Mouse (Mus musculus): Measurements from ENCODE around the gene Plcb3. TPM values are rescaled to one million over a fixed set of nuclear protein-coding genes. Genes with fewer than 3 reads are reported as not detected.

The Plcb3 gene
- polyA plus RNA-seq, 1 experiment from 2014 or later: 7.6 TPM

DNA sequence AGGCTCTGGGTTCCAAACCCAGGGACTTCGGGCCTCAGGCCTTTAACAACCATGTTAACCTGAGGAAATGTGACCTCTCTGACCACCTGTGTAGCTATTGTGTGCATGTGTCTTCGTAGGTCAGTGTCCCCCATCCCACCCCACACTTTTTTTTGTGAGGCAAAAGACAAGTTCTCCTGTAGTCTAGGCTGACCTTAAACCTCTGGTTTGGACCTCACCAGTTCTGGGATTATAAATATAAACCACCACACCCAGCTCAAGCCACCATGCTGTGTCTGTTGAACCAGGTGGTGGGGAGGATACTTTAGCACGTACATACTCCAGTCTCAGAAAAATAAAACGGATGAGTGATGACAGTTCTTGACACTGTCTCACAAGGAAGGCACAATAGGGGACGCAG is 26.3 kb downstream of the Plcb3 start:
- 42% methylated on average over 5 of the region's 5 CpGs for WGBS
- H3K36me3 ChIP-seq (ENCODE audit: control insufficient read depth, insufficient read depth, low read length): no peaks in the 10 kb centered on the region
- ATAC-seq (ENCODE audit: low read depth): no peak

DNA sequence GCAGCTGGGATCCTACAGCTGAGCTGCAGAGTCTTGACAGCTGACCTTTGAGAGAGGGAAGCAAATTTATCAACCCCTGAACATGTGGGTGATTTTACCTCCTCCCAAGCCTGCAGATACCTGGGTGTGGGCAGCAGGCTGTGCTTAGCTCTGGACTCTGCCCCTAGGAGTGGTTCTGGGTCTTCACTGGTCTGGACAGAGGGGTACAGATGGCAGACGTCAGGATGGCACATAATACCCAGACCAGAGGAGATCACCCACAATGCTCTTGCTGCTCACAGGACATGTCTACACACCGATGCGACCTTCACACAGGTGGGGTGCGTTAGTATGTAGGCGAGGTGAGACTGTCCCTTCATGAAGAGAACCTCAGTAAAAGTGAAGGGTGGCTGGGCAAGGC is 26.7 kb downstream of the Plcb3 start:
- no peak overlapping the region for H3K27ac ChIP-seq (ENCODE audit: low read depth, low read length)

More for the DNA sequence above, 26.3 kb downstream of the Plcb3 start:
- peaks cover 10% of the 10 kb centered on the region; the same call in 1 of the 2 replicates for H3K4me1 ChIP-seq (ENCODE audit: control insufficient read depth, insufficient read depth, low read length)
- H3K27ac ChIP-seq (ENCODE audit: low read depth, low read length): peak overlapping the region; percentile 88; the same call in 1 of the 2 replicates
- H3K4me2 ChIP-seq (ENCODE audit: low read depth, low read length): peak overlapping the region; percentile 97
- H3K9ac ChIP-seq (replicated peaks; ENCODE audit: low read depth, low read length): peak overlapping the region; percentile 72
- peak overlapping the region; percentile 43 for H3K4me3 ChIP-seq (ENCODE audit: low read depth, low read length)
- no peaks in the 10 kb centered on the region for H3K9me3 ChIP-seq (ENCODE audit: control insufficient read depth, low read length)
- no peaks in the 10 kb centered on the region for H3K27me3 ChIP-seq (ENCODE audit: control insufficient read depth, insufficient read depth, low read length)

DNA sequence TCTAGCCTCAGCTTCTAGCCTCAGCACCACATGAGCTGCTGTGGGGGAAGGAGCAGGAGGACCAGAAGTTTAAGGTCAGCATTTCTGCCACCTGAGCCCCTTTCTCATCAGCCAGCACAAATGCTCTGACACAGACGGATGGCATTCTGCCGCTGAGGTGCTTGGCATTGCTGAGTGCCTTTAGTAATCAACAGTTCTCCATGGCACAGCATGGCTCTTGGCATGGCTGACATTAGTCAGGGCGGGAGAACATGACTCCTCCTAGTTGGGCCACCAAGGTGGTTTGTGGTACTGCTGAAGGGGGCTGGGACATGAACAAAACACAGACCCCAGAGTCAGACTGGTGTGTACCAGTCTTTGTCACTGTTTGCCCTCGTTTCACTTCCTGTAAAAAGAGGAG is 28.1 kb downstream of the Plcb3 start:
- ATAC-seq (ENCODE audit: low read depth): no peak
- no peak overlapping the region for H3K9ac ChIP-seq (replicated peaks; ENCODE audit: low read depth, low read length)
- H3K4me1 ChIP-seq (ENCODE audit: control insufficient read depth, insufficient read depth, low read length): peaks cover 10% of the 10 kb centered on the region; the same call in 1 of the 2 replicates
- H3K27me3 ChIP-seq (ENCODE audit: control insufficient read depth, insufficient read depth, low read length): no peaks in the 10 kb centered on the region
- H3K9me3 ChIP-seq (ENCODE audit: control insufficient read depth, low read length): no peaks in the 10 kb centered on the region
- H3K27ac ChIP-seq (ENCODE audit: low read depth, low read length): no peak overlapping the region
- H3K4me3 ChIP-seq (ENCODE audit: low read depth, low read length): no peak overlapping the region
- H3K4me2 ChIP-seq (ENCODE audit: low read depth, low read length): no peak overlapping the region
- H3K36me3 ChIP-seq (ENCODE audit: control insufficient read depth, insufficient read depth, low read length): no peaks in the 10 kb centered on the region
- 68% methylated on average over 4 of the region's 4 CpGs for WGBS

More for the DNA sequence above, 26.7 kb downstream of the Plcb3 start:
- peaks cover 10% of the 10 kb centered on the region; the same call in 1 of the 2 replicates for H3K4me1 ChIP-seq (ENCODE audit: control insufficient read depth, insufficient read depth, low read length)
- H3K27me3 ChIP-seq (ENCODE audit: control insufficient read depth, insufficient read depth, low read length): no peaks in the 10 kb centered on the region
- no peaks in the 10 kb centered on the region for H3K9me3 ChIP-seq (ENCODE audit: control insufficient read depth, low read length)
- no peak for ATAC-seq (ENCODE audit: low read depth)
- H3K36me3 ChIP-seq (ENCODE audit: control insufficient read depth, insufficient read depth, low read length): no peaks in the 10 kb centered on the region
- no peak overlapping the region for H3K9ac ChIP-seq (replicated peaks; ENCODE audit: low read depth, low read length)
- H3K4me3 ChIP-seq (ENCODE audit: low read depth, low read length): no peak overlapping the region
- no peak overlapping the region for H3K4me2 ChIP-seq (ENCODE audit: low read depth, low read length)
- WGBS: 95% methylated on average over 5 of the region's 5 CpGs

DNA sequence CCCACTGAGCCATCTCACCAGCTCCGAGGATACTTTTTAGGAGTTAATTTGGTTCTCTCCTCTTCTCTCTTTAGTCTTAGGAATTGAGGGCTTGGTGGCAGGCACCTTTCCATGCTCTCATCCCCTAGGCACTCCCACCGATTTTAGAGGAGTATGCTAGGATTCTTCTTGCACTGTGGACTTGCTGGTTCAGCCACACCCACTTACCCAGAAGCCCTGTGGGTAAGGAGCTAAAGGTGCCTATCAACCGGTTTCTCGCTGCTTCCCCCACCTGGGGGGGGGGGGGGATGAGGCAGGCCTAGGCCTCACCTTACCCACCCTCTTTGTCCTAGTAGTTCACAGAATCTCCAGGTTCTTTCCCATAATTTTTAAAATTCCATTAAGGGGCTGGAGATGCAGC is 28.5 kb downstream of the Plcb3 start:
- H3K4me3 ChIP-seq (ENCODE audit: low read depth, low read length): no peak overlapping the region
- H3K4me2 ChIP-seq (ENCODE audit: low read depth, low read length): no peak overlapping the region
- ATAC-seq (ENCODE audit: low read depth): no peak
- no peaks in the 10 kb centered on the region for H3K9me3 ChIP-seq (ENCODE audit: control insufficient read depth, low read length)
- no peaks in the 10 kb centered on the region for H3K27me3 ChIP-seq (ENCODE audit: control insufficient read depth, insufficient read depth, low read length)
- H3K4me1 ChIP-seq (ENCODE audit: control insufficient read depth, insufficient read depth, low read length): peaks cover 11% of the 10 kb centered on the region; the same call in 1 of the 2 replicates
- H3K9ac ChIP-seq (replicated peaks; ENCODE audit: low read depth, low read length): no peak overlapping the region
- no peaks in the 10 kb centered on the region for H3K36me3 ChIP-seq (ENCODE audit: control insufficient read depth, insufficient read depth, low read length)
- 55% methylated on average over 4 of the region's 4 CpGs for WGBS
- no peak overlapping the region for H3K27ac ChIP-seq (ENCODE audit: low read depth, low read length)

DNA sequence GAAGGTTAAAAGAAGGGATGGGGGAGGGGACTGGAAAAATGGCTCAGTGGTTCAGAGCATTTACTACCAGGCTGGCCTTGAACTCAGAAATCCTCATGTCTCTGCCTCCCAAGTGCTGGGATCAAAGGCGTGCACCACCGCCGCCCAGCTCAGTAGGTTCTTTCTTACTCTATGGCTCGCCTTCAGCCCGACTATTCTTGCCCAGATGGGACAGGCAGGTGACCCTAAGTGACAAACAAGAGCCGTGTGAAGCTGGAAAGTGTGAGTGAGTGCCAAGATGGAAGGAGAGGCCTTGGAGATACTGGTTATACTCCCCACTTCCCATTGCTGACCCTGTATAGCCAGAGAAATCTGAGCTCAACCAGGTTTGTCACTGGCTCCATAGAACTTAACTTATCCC is 32.6 kb downstream of the Plcb3 start:
- peaks cover 19% of the 10 kb centered on the region for H3K4me1 ChIP-seq (ENCODE audit: control insufficient read depth, insufficient read depth, low read length)
- H3K27ac ChIP-seq (ENCODE audit: low read depth, low read length): no peak overlapping the region
- WGBS: 93% methylated on average over 6 of the region's 6 CpGs
- H3K36me3 ChIP-seq (ENCODE audit: control insufficient read depth, insufficient read depth, low read length): no peaks in the 10 kb centered on the region
- no peak overlapping the region for H3K4me2 ChIP-seq (ENCODE audit: low read depth, low read length)
- H3K9me3 ChIP-seq (ENCODE audit: control insufficient read depth, low read length): no peaks in the 10 kb centered on the region
- no peak for ATAC-seq (ENCODE audit: low read depth)
- no peak overlapping the region for H3K4me3 ChIP-seq (ENCODE audit: low read depth, low read length)
- H3K9ac ChIP-seq (replicated peaks; ENCODE audit: low read depth, low read length): no peak overlapping the region
- no peaks in the 10 kb centered on the region for H3K27me3 ChIP-seq (ENCODE audit: control insufficient read depth, insufficient read depth, low read length)

DNA sequence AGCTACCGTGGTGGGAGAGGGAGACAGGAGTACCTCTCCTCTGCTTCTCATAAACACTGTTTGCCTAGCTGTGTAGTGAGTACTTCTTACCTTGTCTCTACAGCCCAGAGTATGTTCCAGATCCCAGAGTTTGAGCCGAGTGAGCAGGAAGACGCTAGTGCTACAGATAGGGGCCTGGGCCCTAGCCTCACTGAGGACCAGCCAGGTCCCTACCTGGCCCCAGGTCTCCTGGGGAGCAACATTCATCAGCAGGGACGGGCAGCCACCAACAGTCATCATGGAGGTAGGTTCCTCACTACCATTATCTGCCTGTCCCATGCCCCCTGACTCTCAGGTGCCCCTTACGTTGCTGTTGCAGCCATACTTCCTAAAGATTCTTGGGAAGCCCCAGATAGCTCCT is 33.5 kb downstream of the Plcb3 start:
- Histone ChIP-seq H3K27me3 (ENCODE audit: control insufficient read depth, insufficient read depth, low read length) (no peaks in the 10 kb centered on the region), H3K27ac (ENCODE audit: low read depth, low read length) (peak overlapping the region; percentile 94), H3K36me3 (ENCODE audit: control insufficient read depth, insufficient read depth, low read length) (no peaks in the 10 kb centered on the region), H3K9me3 (ENCODE audit: control insufficient read depth, low read length) (no peaks in the 10 kb centered on the region), H3K9ac (replicated peaks; ENCODE audit: low read depth, low read length) (peak overlapping the region; percentile 82), H3K4me1 (ENCODE audit: control insufficient read depth, insufficient read depth, low read length) (peaks cover 22% of the 10 kb centered on the region), H3K4me3 (ENCODE audit: low read depth, low read length) (peak overlapping the region; percentile 85), H3K4me2 (ENCODE audit: low read depth, low read length) (peak overlapping the region; percentile 100)
- WGBS: 23% methylated on average over 5 of the region's 5 CpGs
- 0 out of 2 replicates have a peak, but pooled peaks have one; percentile 1 for ATAC-seq (ENCODE audit: low read depth)

DNA sequence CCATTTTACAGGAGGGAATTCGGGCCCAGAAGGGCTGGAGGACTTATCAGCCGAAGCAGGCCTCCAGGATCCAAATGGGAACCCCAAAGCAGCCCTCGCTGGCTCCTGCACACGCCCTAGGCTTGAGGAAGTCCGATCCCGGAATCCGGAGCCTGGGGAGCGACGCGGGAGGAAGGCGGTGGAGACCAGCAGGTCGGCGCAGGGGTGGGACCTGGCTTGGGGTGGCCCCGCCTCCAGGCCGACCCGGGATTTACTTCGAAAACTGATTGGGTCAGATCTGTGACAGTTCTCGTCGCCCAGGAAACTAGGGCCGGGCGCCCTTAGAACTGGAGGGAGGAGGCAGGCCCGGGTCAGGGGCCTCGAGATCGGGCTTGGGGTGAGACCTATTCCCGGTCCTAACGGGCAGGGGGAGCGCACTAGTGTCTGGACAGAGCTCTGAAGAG is 34.0 kb downstream of the Plcb3 start, which contains the start of gene Gpr137:
Gene Gpr137, minus strand, starts transcription at position 232 of the 443 bp plus-strand sequence.
- peak within 1 kb of the TSS; percentile 94 for H3K27ac ChIP-seq (ENCODE audit: low read depth, low read length)
- peak within 1 kb of the TSS; percentile 82 for H3K9ac ChIP-seq (replicated peaks; ENCODE audit: low read depth, low read length)
- H3K9me3 ChIP-seq (ENCODE audit: control insufficient read depth, low read length): no peaks in the 10 kb centered on the region
- peak within 1 kb of the TSS; percentile 100 for H3K4me2 ChIP-seq (ENCODE audit: low read depth, low read length)
- H3K36me3 ChIP-seq (ENCODE audit: control insufficient read depth, insufficient read depth, low read length): no peaks in the 10 kb centered on the region
- H3K4me3 ChIP-seq (ENCODE audit: low read depth, low read length): peak within 1 kb of the TSS; percentile 85
- no peaks in the 10 kb centered on the region for H3K27me3 ChIP-seq (ENCODE audit: control insufficient read depth, insufficient read depth, low read length)
- ATAC-seq (ENCODE audit: low read depth): peak; percentile 83
- WGBS: under 1% methylated on average over 27 of the region's 27 CpGs
- H3K4me1 ChIP-seq (ENCODE audit: control insufficient read depth, insufficient read depth, low read length): peaks cover 22% of the 10 kb centered on the region

DNA sequence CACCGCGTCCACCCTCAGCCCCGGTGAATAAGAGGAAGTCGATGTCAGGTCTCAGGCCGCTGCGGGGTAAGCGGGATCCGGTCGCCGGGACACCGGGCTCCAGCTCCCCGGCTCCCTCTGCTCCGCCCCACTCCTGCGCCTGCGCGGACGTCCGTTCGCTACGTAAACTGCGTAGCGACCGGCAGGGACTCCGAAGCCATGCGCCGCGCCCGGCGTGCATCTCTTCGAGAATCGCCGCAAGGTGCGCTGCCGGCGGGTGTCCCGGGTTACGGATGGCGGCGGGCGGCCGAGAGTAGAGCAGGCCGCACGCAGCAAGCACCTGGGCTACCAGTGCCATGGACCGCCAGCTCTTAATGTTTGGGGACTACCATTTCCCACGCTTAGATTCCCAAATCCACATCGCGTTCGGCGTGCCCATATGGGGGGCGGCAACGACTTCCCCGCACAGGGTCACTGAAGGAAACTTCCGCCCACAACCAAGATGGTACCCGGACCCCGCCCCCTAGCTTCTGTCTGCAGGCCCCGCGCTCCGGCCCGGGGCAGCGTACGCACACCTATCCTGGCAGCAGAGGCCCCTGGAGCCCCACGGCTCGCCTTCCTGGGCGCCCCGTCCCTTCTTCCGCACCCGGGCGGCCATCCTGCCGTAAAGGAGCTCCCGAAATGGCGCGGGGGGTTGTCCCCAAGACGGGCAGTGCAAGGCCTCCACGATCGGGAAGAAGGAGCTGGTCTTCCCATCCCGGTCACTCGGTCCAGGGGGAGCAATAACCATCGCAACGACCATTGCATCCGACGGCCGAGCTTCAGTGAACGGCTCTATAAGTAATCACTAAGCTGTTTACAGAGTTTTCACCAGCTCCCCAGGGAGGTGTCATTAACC is 34.7 kb downstream of the Plcb3 start, which contains the start of gene Bad:
Gene Bad, plus strand, starts transcription at position 490 of the 877 bp plus-strand sequence.
- peak; percentile 82 for ATAC-seq (ENCODE audit: low read depth)
- peak within 1 kb of the TSS; percentile 82 for H3K9ac ChIP-seq (replicated peaks; ENCODE audit: low read depth, low read length)
- peak within 1 kb of the TSS; percentile 85 for H3K4me3 ChIP-seq (ENCODE audit: low read depth, low read length)
- no peaks in the 10 kb centered on the region for H3K36me3 ChIP-seq (ENCODE audit: control insufficient read depth, insufficient read depth, low read length)
- WGBS: under 1% methylated on average over 82 of the region's 83 CpGs
- H3K4me2 ChIP-seq (ENCODE audit: low read depth, low read length): peak within 1 kb of the TSS; percentile 100
- no peaks in the 10 kb centered on the region for H3K27me3 ChIP-seq (ENCODE audit: control insufficient read depth, insufficient read depth, low read length)
- H3K9me3 ChIP-seq (ENCODE audit: control insufficient read depth, low read length): no peaks in the 10 kb centered on the region
- H3K4me1 ChIP-seq (ENCODE audit: control insufficient read depth, insufficient read depth, low read length): peaks cover 22% of the 10 kb centered on the region
- peak within 1 kb of the TSS; percentile 94 for H3K27ac ChIP-seq (ENCODE audit: low read depth, low read length)
